Mouse (Mus musculus) lung, postnatal 0 days (tissue): ENCODE measurements around the gene Dnajb6.

ENCODE experiments used
- CTCF ChIP-seq: IDR thresholded peaks from 2 replicates; pipeline ENCODE4 v1.5.1; 2016; ENCODE audit warnings: antibody characterized with exemption, mild to moderate bottlenecking
- EP300 ChIP-seq: IDR thresholded peaks from 2 replicates; pipeline ENCODE4 v1.6.1; 2016; ENCODE audit warnings: antibody characterized with exemption, mild to moderate bottlenecking, control low read depth

- TF ChIP-seq CTCF (no peak), EP300 (no peak)
Observed at GRCm38 (mm10) chr5:29698493-29698892, 37.0 kb upstream of the Dnajb6 start.
